Mouse (Mus musculus) spleen, postnatal 14 days (tissue): ENCODE data around the gene Epha6.

Source experiments
- DNase-seq, 2 experiments: peaks; one replicate each; pipeline ENCODE4 v3.0.0; 2021 to 2022; ENCODE audit warnings: low spot score in 2 of 2

The Epha6 gene

GRCm38 (mm10) chr16:59682216-59682891 lies 923.0 kb downstream of the Epha6 start:
- DNase-seq, result no peak

GRCm38 (mm10) chr16:59666938-59667337 lies 938.4 kb downstream of the Epha6 start:
- DNase-seq, result no peak

- DNase-seq, result no peak
Measured at GRCm38 (mm10) chr16:59643766-59644165, 961.6 kb downstream of the Epha6 start.

- DNase-seq, result no peak
Measured at GRCm38 (mm10) chr16:59639985-59640384, 965.3 kb downstream of the Epha6 start.

GRCm38 (mm10) chr16:59639102-59639691 lies 966.1 kb downstream of the Epha6 start, which contains the start of gene Arl6:
TSS of gene Arl6 (minus strand) at chr16:59639391.
- peak; percentile 73 to 82 for DNase-seq

- no peak for DNase-seq
Measured at GRCm38 (mm10) chr16:59634598-59634997, 970.7 kb downstream of the Epha6 start.

- DNase-seq, result no peak
Measured at GRCm38 (mm10) chr16:59621554-59621953, 983.8 kb downstream of the Epha6 start.

GRCm38 (mm10) chr16:59617167-59617566 lies 988.2 kb downstream of the Epha6 start:
- no peak for DNase-seq

- no peak for DNase-seq
Measured at GRCm38 (mm10) chr16:59615675-59616074, 989.7 kb downstream of the Epha6 start.

GRCm38 (mm10) chr16:59610750-59611149 lies 994.6 kb downstream of the Epha6 start:
- no peak for DNase-seq

GRCm38 (mm10) chr16:59604078-59604781 lies 1001.1 kb downstream of the Epha6 start:
- no peak for DNase-seq
